In genomic region chr4:118199093-118199492, GRCm38 (mm10) we compare ENCODE assay signal across 28 mouse cellular contexts. TPM values are rescaled to one million over a fixed set of nuclear protein-coding genes. Genes with fewer than 3 reads are reported as not detected.
A peak's percentile ranks its signal among the peaks of the same experiment; 100 is the strongest.
DNase-seq lines count a peak whose midpoint lies in the region; ATAC-seq and TF ChIP-seq lines count a peak whose summit lies in the region.
"Had no signal": no experiment of that assay in that cellular context is flagged by ENCODE, and none has a peak within 500 bp of the region (broad histone marks: within the 10 kb centered on the region; RNA-seq: fewer than 3 reads in every experiment).

No protein-coding gene starts in this region.

- no peaks in the 10 kb centered on the region for H3K36me3 ChIP-seq in liver, embryonic 16.5 days (ENCODE audit: control insufficient read depth, insufficient read depth)
- no peaks in the 10 kb centered on the region for H3K36me3 ChIP-seq in liver, embryonic 11.5 days (ENCODE audit: control insufficient read depth, insufficient read depth, low read length)
- H3K36me3 ChIP-seq in lung, embryonic 14.5 days (ENCODE audit: insufficient read depth) = no peaks in the 10 kb centered on the region
- no peaks in the 10 kb centered on the region for H3K36me3 ChIP-seq in stomach, embryonic 15.5 days
- no peaks in the 10 kb centered on the region for H3K36me3 ChIP-seq in stomach, postnatal 0 days (ENCODE audit: control insufficient read depth, insufficient read depth, low read length)
- no peaks in the 10 kb centered on the region for H3K36me3 ChIP-seq in thymus, adult 2 months (ENCODE audit: control insufficient read depth, insufficient read depth, low read length)
- H3K36me3 ChIP-seq: embryonic facial prominence, embryonic 13.5 days; embryonic facial prominence, embryonic 15.5 days; forebrain, embryonic 10.5 days; forebrain, embryonic 12.5 days; G1E had no signal

- WGBS in liver, embryonic 16.5 days (ENCODE audit: insufficient replicate concordance) = 75% methylated on average over 2 of the region's 2 CpGs
- whole genome bisulfite sequencing in liver, embryonic 11.5 days = 87% methylated on average over 2 of the region's 2 CpGs
- 89% methylated on average over 2 of the region's 2 CpGs for WGBS in lung, embryonic 14.5 days
- 77% methylated on average over 2 of the region's 2 CpGs for WGBS in stomach, embryonic 15.5 days
- WGBS in stomach, postnatal 0 days = 82% methylated on average over 2 of the region's 2 CpGs
- WGBS in thymus, adult 2 months = 95% methylated on average over 2 of the region's 2 CpGs

- H3K4me3 ChIP-seq in liver, embryonic 16.5 days (ENCODE audit: low read depth, low read length) = no peak overlapping the region
- H3K4me3 ChIP-seq in liver, embryonic 11.5 days (ENCODE audit: low read depth, low read length) = no peak overlapping the region
- H3K4me3 ChIP-seq in lung, embryonic 14.5 days (ENCODE audit: low read depth, low read length) = no peak overlapping the region
- no peak overlapping the region for H3K4me3 ChIP-seq in stomach, embryonic 15.5 days (replicated peaks)
- H3K4me3 ChIP-seq in stomach, postnatal 0 days (ENCODE audit: low read depth, low read length) = no peak overlapping the region
- H3K4me3 ChIP-seq in thymus, adult 2 months (ENCODE audit: control insufficient read depth, insufficient read depth, low read length) = no peak overlapping the region
- H3K4me3 ChIP-seq: embryonic facial prominence, embryonic 13.5 days; embryonic facial prominence, embryonic 15.5 days; erythroblast, embryonic 14.5 days; forebrain, embryonic 10.5 days; forebrain, embryonic 12.5 days had no signal

- no peak for TF ChIP-seq CTCF in lung, embryonic 14.5 days (IDR thresholded peaks at IDR 0.05; ENCODE audit: low read depth)
- TF ChIP-seq CTCF in stomach, postnatal 0 days (IDR thresholded peaks at IDR 0.05; ENCODE audit: low read depth) = no peak
- no peak for TF ChIP-seq CTCF in thymus, adult 2 months (IDR thresholded peaks at IDR 0.05; ENCODE audit: borderline replicate concordance, control insufficient read depth, extremely low read depth, insufficient read depth, low read length, poor library complexity)

- H3K4me1 ChIP-seq in liver, embryonic 16.5 days (ENCODE audit: control insufficient read depth, low read depth, low read length) = no peaks in the 10 kb centered on the region
- H3K4me1 ChIP-seq in liver, embryonic 11.5 days (replicated peaks; ENCODE audit: control insufficient read depth, insufficient read depth, low read length) = no peaks in the 10 kb centered on the region
- H3K4me1 ChIP-seq in lung, embryonic 14.5 days (ENCODE audit: insufficient read depth) = no peaks in the 10 kb centered on the region
- H3K4me1 ChIP-seq in stomach, embryonic 15.5 days = no peaks in the 10 kb centered on the region
- H3K4me1 ChIP-seq in stomach, postnatal 0 days (replicated peaks; ENCODE audit: control insufficient read depth, insufficient read depth) = no peaks in the 10 kb centered on the region
- no peaks in the 10 kb centered on the region for H3K4me1 ChIP-seq in thymus, adult 2 months (replicated peaks; ENCODE audit: control insufficient read depth, insufficient read depth, low read length)
- H3K4me1 ChIP-seq: embryonic facial prominence, embryonic 13.5 days; embryonic facial prominence, embryonic 15.5 days; forebrain, embryonic 10.5 days; forebrain, embryonic 12.5 days had no signal

- no peak for TF ChIP-seq POLR2A in thymus, adult 2 months (IDR thresholded peaks at IDR 0.05; ENCODE audit: control insufficient read depth, extremely low read depth, insufficient read depth, low read length, poor library complexity)

- no peak for TF ChIP-seq EP300 in stomach, postnatal 0 days (optimal IDR thresholded peaks at IDR 0.05)

- ATAC-seq in liver, embryonic 16.5 days (ENCODE audit: low read depth) = no peak
- ATAC-seq in liver, embryonic 11.5 days (replicated peaks; ENCODE audit: low FRiP score) = no peak
- peak; percentile 31; the same call in 1 of the 2 replicates for ATAC-seq in lung, embryonic 14.5 days (ENCODE audit: insufficient read depth)
- ATAC-seq in stomach, embryonic 15.5 days (ENCODE audit: insufficient read depth, low FRiP score, low read depth) = peak; percentile 56; the same call in 1 of the 2 replicates
- ATAC-seq in stomach, postnatal 0 days (ENCODE audit: low FRiP score, low TSS enrichment) = peak; percentile 75; the same call in 1 of the 2 replicates
- ATAC-seq: activated CD4-positive, CD25-positive, alpha-beta regulatory T cell, adult 4 months; CD4-positive, CD25-positive, alpha-beta regulatory T cell, adult 4 months; forebrain, embryonic 14.5 days; forebrain, embryonic 16.5 days; Patski had no signal

- H3K27me3 ChIP-seq in liver, embryonic 16.5 days (ENCODE audit: control insufficient read depth, insufficient read depth, low read depth, low read length) = no peaks in the 10 kb centered on the region
- no peaks in the 10 kb centered on the region for H3K27me3 ChIP-seq in liver, embryonic 11.5 days (replicated peaks; ENCODE audit: control insufficient read depth, insufficient read depth, low read length)
- no peaks in the 10 kb centered on the region for H3K27me3 ChIP-seq in lung, embryonic 14.5 days (ENCODE audit: insufficient read depth, low read length)
- no peaks in the 10 kb centered on the region for H3K27me3 ChIP-seq in stomach, embryonic 15.5 days (replicated peaks)
- no peaks in the 10 kb centered on the region for H3K27me3 ChIP-seq in stomach, postnatal 0 days (ENCODE audit: control insufficient read depth, insufficient read depth, low read length)
- no peaks in the 10 kb centered on the region for H3K27me3 ChIP-seq in thymus, adult 2 months (ENCODE audit: control insufficient read depth, insufficient read depth, low read length)
- H3K27me3 ChIP-seq: embryonic facial prominence, embryonic 13.5 days; embryonic facial prominence, embryonic 15.5 days; forebrain, embryonic 12.5 days; Patski had no signal

- H3K4me2 ChIP-seq in liver, embryonic 16.5 days (ENCODE audit: low read depth, low read length) = no peak overlapping the region
- no peak overlapping the region for H3K4me2 ChIP-seq in liver, embryonic 11.5 days
- no peak overlapping the region for H3K4me2 ChIP-seq in lung, embryonic 14.5 days
- no peak overlapping the region for H3K4me2 ChIP-seq in stomach, embryonic 15.5 days
- H3K4me2 ChIP-seq in stomach, postnatal 0 days (replicated peaks; ENCODE audit: low read depth) = no peak overlapping the region
- H3K4me2 ChIP-seq: embryonic facial prominence, embryonic 13.5 days; embryonic facial prominence, embryonic 15.5 days; forebrain, embryonic 12.5 days had no signal

- peak overlapping the region; percentile 26; the same call in 1 of the 2 replicates for H3K27ac ChIP-seq in liver, embryonic 16.5 days (ENCODE audit: low read length)
- H3K27ac ChIP-seq in liver, embryonic 11.5 days (ENCODE audit: low read depth, low read length) = no peak overlapping the region
- H3K27ac ChIP-seq in lung, embryonic 14.5 days (ENCODE audit: low read depth) = no peak overlapping the region
- no peak overlapping the region for H3K27ac ChIP-seq in stomach, embryonic 15.5 days
- no peak overlapping the region for H3K27ac ChIP-seq in stomach, postnatal 0 days (replicated peaks)
- no peak overlapping the region for H3K27ac ChIP-seq in thymus, adult 2 months (ENCODE audit: control insufficient read depth, insufficient read depth, low read length)
- H3K27ac ChIP-seq: embryonic facial prominence, embryonic 13.5 days; embryonic facial prominence, embryonic 15.5 days; forebrain, embryonic 10.5 days; forebrain, embryonic 12.5 days had no signal

- H3K9me3 ChIP-seq in liver, embryonic 16.5 days (replicated peaks; ENCODE audit: control insufficient read depth, low read length) = no peaks in the 10 kb centered on the region
- H3K9me3 ChIP-seq in liver, embryonic 11.5 days (ENCODE audit: control insufficient read depth, low read length) = no peaks in the 10 kb centered on the region
- no peaks in the 10 kb centered on the region for H3K9me3 ChIP-seq in lung, embryonic 14.5 days (ENCODE audit: low read depth, low read length)
- H3K9me3 ChIP-seq in stomach, embryonic 15.5 days = no peaks in the 10 kb centered on the region
- no peaks in the 10 kb centered on the region for H3K9me3 ChIP-seq in stomach, postnatal 0 days (ENCODE audit: control insufficient read depth, low read length)
- H3K9me3 ChIP-seq: embryonic facial prominence, embryonic 13.5 days; embryonic facial prominence, embryonic 15.5 days; forebrain, embryonic 10.5 days; forebrain, embryonic 12.5 days; G1E had no signal

- H3K9ac ChIP-seq in liver, embryonic 16.5 days (ENCODE audit: low read depth, low read length) = no peak overlapping the region
- H3K9ac ChIP-seq in liver, embryonic 11.5 days (ENCODE audit: low read depth, low read length) = no peak overlapping the region
- no peak overlapping the region for H3K9ac ChIP-seq in lung, embryonic 14.5 days
- no peak overlapping the region for H3K9ac ChIP-seq in stomach, embryonic 15.5 days
- H3K9ac ChIP-seq in stomach, postnatal 0 days (ENCODE audit: low read length) = no peak overlapping the region
- H3K9ac ChIP-seq: embryonic facial prominence, embryonic 13.5 days; embryonic facial prominence, embryonic 15.5 days; forebrain, embryonic 12.5 days had no signal

- DNase-seq in liver, embryonic 11.5 days (ENCODE audit: low spot score) = no peak
- no peak for DNase-seq in lung, embryonic 14.5 days
- no peak for DNase-seq in lung, postnatal 25 days (ENCODE audit: low spot score)
- peak; percentile 17 for DNase-seq in stomach, postnatal 0 days (ENCODE audit: low spot score)
- DNase-seq in thymus, adult 2 months = no peak
- no peak for DNase-seq in ovary, adult 18-20 months (ENCODE audit: low spot score)
- DNase-seq: adrenal gland, adult 8-10 months; adrenal gland, postnatal 14 days; adrenal gland, postnatal 36 days; B cell, adult 2 months; cerebellum, adult 11-12 months; cerebellum, adult 2 months; cerebellum, adult 9-10 months; cerebellum, postnatal 10 days; cerebellum, postnatal 25 days had no signal

RNA-seq across cellular contexts. Expression of gene Kdm4a, which starts 19.2 kb away (rescaled TPM):
- polyA plus RNA-seq in liver, embryonic 16.5 days (2015; fragmentation: Nextera tagmentation; extraction: Ambion mirVana) = 9.7 and 9.8 TPM in 2 replicates
- polyA plus RNA-seq in liver, embryonic 11.5 days (2014; fragmentation: Nextera tagmentation; extraction: Ambion mirVana) = 22.8 and 23.6 TPM in 2 replicates
- polyA plus RNA-seq in lung, embryonic 14.5 days (2014; fragmentation: Nextera tagmentation; extraction: Ambion mirVana) = 43.3 and 45.0 TPM in 2 replicates
- 30.8 and 35.3 TPM in 2 replicates for polyA plus RNA-seq in stomach, embryonic 15.5 days (2015; fragmentation: Nextera tagmentation; extraction: Ambion mirVana)
- 14.4 and 14.6 TPM in 2 replicates for polyA plus RNA-seq in stomach, postnatal 0 days (2015; fragmentation: Nextera tagmentation; extraction: Ambion mirVana)
- 63.9 and 69.2 TPM in 2 replicates for polyA plus RNA-seq in thymus, adult 2 months (2012; rRNA removed)

Comparison
In these comparisons a context has a peak if more than half of its experiments do, and no peak if none do; other contexts are left out.
1. ATAC-seq: peak in lung, embryonic 14.5 days (single experiment), stomach, embryonic 15.5 days (single experiment) and stomach, postnatal 0 days (single experiment); none in liver, embryonic 16.5 days (single experiment) and liver, embryonic 11.5 days (single experiment).